Mouse (Mus musculus) spleen, adult 2 months (tissue): ENCODE data around the gene Ebf3.

Source experiments
- CTCF ChIP-seq: fragments of 200-500 bp; IDR thresholded peaks from 2 replicates; pipeline ENCODE4 v1.5.1; 2011; ENCODE audit warnings: mild to moderate bottlenecking, inconsistent platforms; ENCODE audit not compliant: insufficient read depth, insufficient read length, insufficient replicate concordance; ENCODE audit errors: extremely low read depth
- POLR2A ChIP-seq: fragments of 200-500 bp; IDR thresholded peaks from 2 replicates; pipeline ENCODE4 v1.6.1; 2011; ENCODE audit warnings: low read depth, low read length, inconsistent platforms

DNA sequence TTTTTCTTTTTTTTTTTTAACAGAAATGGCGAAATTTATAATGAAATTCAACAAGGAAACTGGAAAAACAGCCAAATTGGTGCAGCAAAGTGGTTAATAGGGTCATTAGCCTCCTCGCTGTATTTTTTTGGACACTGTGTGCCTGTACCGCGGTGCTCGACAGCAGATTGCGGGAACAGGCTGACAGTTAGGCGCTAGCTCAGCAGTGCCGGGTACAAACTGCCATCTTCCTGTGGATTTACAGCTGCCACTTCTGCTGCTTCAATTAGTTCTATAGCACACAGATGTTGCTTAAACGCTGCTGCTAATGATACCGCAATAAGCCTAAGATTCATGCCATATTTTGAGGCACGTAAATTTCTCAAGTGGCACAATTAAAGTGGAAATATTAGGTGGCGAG is 167.1 kb downstream of the Ebf3 start:
- TF ChIP-seq CTCF, result no peak
- TF ChIP-seq POLR2A, result no peak
